Mouse (Mus musculus) kidney, embryonic 14.5 days (tissue): ENCODE data around the gene Sox15. TPM values are rescaled to one million over a fixed set of nuclear protein-coding genes. Genes with fewer than 3 reads are reported as not detected.
A peak's percentile ranks its signal among the peaks of the same experiment; 100 is the strongest.

Source experiments
- ATAC-seq: fragments of 200-750 bp; cut with Nextera tagmentation; 2 replicates; pipeline ENCODE4 v1.8.0; 2017; ENCODE audit warnings: moderate number of reproducible peaks, mild to moderate bottlenecking, moderate TSS enrichment, moderate library complexity; ENCODE audit not compliant: low FRiP score, low TSS enrichment
- H3K27ac ChIP-seq: fragments of 300-500 bp; sonication (generic); 2 replicates; pipeline ENCODE4 v1.5.1; 2014; ENCODE audit warnings: low read depth, mild to moderate bottlenecking, low read length, moderate library complexity, mixed read lengths
- H3K27me3 ChIP-seq: fragments of 300-500 bp; sonication (generic); 2 replicates; pipeline ENCODE4 v1.6.1; 2014; ENCODE audit warnings: mild to moderate bottlenecking, low read length; ENCODE audit not compliant: control insufficient read depth, insufficient read depth
- H3K36me3 ChIP-seq: fragments of 300-500 bp; sonication (generic); 2 replicates; pipeline ENCODE4 v1.6.1; 2014; ENCODE audit warnings: low read length, mixed read lengths; ENCODE audit not compliant: control insufficient read depth, insufficient read depth
- H3K4me1 ChIP-seq: fragments of 300-500 bp; sonication (generic); 2 replicates; pipeline ENCODE4 v1.6.1; 2014; ENCODE audit warnings: low read length, mixed read lengths; ENCODE audit not compliant: control insufficient read depth, insufficient read depth
- H3K4me2 ChIP-seq: fragments of 300-500 bp; sonication (generic); replicated peaks from 2 replicates; pipeline ENCODE4 v1.6.1; 2014; ENCODE audit warnings: low read depth, mild to moderate bottlenecking, low read length
- H3K4me3 ChIP-seq: fragments of 300-500 bp; sonication (generic); 2 replicates; pipeline ENCODE4 v1.5.1; 2014; ENCODE audit warnings: mild to moderate bottlenecking, low read length
- H3K9ac ChIP-seq: fragments of 300-500 bp; sonication (generic); 2 replicates; pipeline ENCODE4 v1.6.1; 2014; ENCODE audit warnings: low read depth, mild to moderate bottlenecking, low read length, moderate library complexity
- H3K9me3 ChIP-seq: fragments of 300-500 bp; sonication (generic); 2 replicates; pipeline ENCODE4 v1.6.1; 2016; ENCODE audit warnings: low read length; ENCODE audit not compliant: control insufficient read depth
- WGBS: fragments of 180-500 bp; shearing (Covaris S2); extraction: QIAGEN DNeasy Blood & Tissue Kit; methylation state at CpG from one replicate; pipeline ENCODE4 v1.1.7; 2014; 5-methylcytosine and 5-hydroxymethylcytosine counted together
- polyA plus RNA-seq: library from polyadenylated mRNA; unstranded; fragments of >200 nt; fragmentation: Nextera tagmentation; extraction: Ambion mirVana; gene quantifications from 2 replicates; pipeline ENCODE4 v1.2.1, GENCODE M21; 2014

Gene Sox15
- polyA plus RNA-seq, 1 experiment from 2014 or later = 0.51 TPM

GRCm38 (mm10) chr11:69686377-69686776 is 31.3 kb downstream of the Sox15 start:
- WGBS = 17% methylated on average over 4 of the region's 4 CpGs
- Histone ChIP-seq H3K4me1 (peaks cover 23% of the 10 kb centered on the region; the same call in 1 of the 2 replicates), H3K4me3 (no peak overlapping the region), H3K36me3 (no peaks in the 10 kb centered on the region), H3K9ac (no peak overlapping the region), H3K27ac (0 out of 2 replicates have a peak overlapping the region, but pooled peaks have one; percentile 19), H3K27me3 (no peaks in the 10 kb centered on the region), H3K9me3 (no peaks in the 10 kb centered on the region), H3K4me2 (no peak overlapping the region)
- no peak for ATAC-seq

GRCm38 (mm10) chr11:69687061-69687460 is 31.9 kb downstream of the Sox15 start:
- ATAC-seq = no peak
- Histone ChIP-seq H3K36me3 (no peaks in the 10 kb centered on the region), H3K4me2 (no peak overlapping the region), H3K9me3 (no peaks in the 10 kb centered on the region), H3K27me3 (no peaks in the 10 kb centered on the region), H3K4me3 (no peak overlapping the region), H3K4me1 (peaks cover 23% of the 10 kb centered on the region; the same call in 1 of the 2 replicates), H3K27ac (no peak overlapping the region), H3K9ac (0 out of 2 replicates have a peak overlapping the region, but pooled peaks have one; percentile 12)
- WGBS = 54% methylated on average over 5 of the region's 5 CpGs

- Histone ChIP-seq H3K4me1 (peaks cover 24% of the 10 kb centered on the region; the same call in 1 of the 2 replicates), H3K27ac (no peak overlapping the region), H3K4me2 (no peak overlapping the region), H3K9ac (no peak overlapping the region), H3K36me3 (no peaks in the 10 kb centered on the region), H3K27me3 (no peaks in the 10 kb centered on the region), H3K4me3 (no peak overlapping the region), H3K9me3 (no peaks in the 10 kb centered on the region)
- ATAC-seq = no peak
- 100% methylated on average over 1 of the region's 1 CpGs for WGBS
Measured at GRCm38 (mm10) chr11:69689891-69690290, 34.8 kb downstream of the Sox15 start.

DNA sequence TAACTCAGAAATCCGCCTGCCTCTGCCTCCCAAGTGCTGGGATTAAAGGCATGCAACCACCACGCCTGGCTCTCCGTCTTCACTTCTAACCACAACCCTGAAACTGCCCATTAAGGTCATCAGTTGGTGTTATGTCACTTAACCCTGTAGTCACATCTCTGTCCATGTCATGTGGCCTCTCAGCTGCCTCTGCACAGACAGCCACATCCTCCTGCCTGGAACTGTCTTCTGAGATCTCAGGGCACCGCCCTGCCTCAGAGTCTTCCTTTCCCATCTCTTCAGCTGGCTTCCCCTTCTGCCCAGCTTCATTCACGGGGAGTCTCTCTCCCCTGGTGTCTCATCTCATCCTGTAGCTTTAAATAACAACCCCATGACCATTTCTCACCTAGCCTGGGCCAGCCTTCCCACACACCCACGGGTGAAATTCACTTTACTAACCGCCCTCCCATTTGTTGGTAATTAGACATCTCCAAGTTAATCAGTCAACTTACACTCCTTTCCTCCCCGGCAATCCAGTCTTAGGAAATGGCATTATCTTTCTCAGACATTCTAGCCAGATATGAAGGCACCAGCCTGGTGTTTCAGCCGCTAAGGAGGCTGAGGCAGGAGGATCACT is 37.2 kb downstream of the Sox15 start:
- 72% methylated on average over 9 of the region's 9 CpGs for WGBS

GRCm38 (mm10) chr11:69692863-69693262 is 37.7 kb downstream of the Sox15 start:
- Histone ChIP-seq H3K4me2 (no peak overlapping the region), H3K9ac (no peak overlapping the region), H3K27ac (no peak overlapping the region), H3K4me1 (peaks cover 14% of the 10 kb centered on the region; the same call in 1 of the 2 replicates), H3K36me3 (no peaks in the 10 kb centered on the region), H3K27me3 (no peaks in the 10 kb centered on the region), H3K9me3 (no peaks in the 10 kb centered on the region), H3K4me3 (no peak overlapping the region)
- no peak for ATAC-seq
- WGBS = 80% methylated on average over 6 of the region's 6 CpGs

More for the DNA sequence above, 37.2 kb downstream of the Sox15 start:
- no peaks in the 10 kb centered on the region for H3K9me3 ChIP-seq
- no peak overlapping the region for H3K27ac ChIP-seq
- no peak for ATAC-seq
- no peak overlapping the region for H3K9ac ChIP-seq
- no peaks in the 10 kb centered on the region for H3K36me3 ChIP-seq
- H3K27me3 ChIP-seq = no peaks in the 10 kb centered on the region
- H3K4me1 ChIP-seq = peaks cover 14% of the 10 kb centered on the region; the same call in 1 of the 2 replicates
- no peak overlapping the region for H3K4me2 ChIP-seq
- no peak overlapping the region for H3K4me3 ChIP-seq

- no peak overlapping the region for H3K27ac ChIP-seq
- H3K9me3 ChIP-seq = 0 out of 2 replicates have a peak, but pooled peaks cover under 1% of the 10 kb centered on the region
- H3K4me1 ChIP-seq = peaks cover 14% of the 10 kb centered on the region; the same call in 1 of the 2 replicates
- H3K4me2 ChIP-seq = no peak overlapping the region
- ATAC-seq = no peak
- 47% methylated on average over 11 of the region's 11 CpGs for WGBS
- no peak overlapping the region for H3K9ac ChIP-seq
- no peak overlapping the region for H3K4me3 ChIP-seq
- H3K27me3 ChIP-seq = no peaks in the 10 kb centered on the region
- H3K36me3 ChIP-seq = no peaks in the 10 kb centered on the region
Measured at GRCm38 (mm10) chr11:69693421-69693965, 38.4 kb downstream of the Sox15 start.

DNA sequence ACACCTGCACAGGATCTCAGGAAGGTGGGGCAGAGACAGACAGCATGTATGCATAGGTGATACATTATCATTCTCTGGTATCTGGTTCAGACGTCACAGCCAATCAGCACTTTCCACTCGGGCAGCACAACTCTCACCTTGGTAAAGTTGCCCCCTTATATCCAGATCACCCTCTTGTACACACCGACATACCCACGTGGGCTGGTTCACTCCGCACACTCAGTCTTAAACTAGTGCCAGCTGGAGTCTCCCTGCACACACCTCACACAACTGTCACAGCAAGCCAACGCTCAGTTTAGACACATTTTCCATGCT is 39.9 kb downstream of the Sox15 start:
- WGBS = 29% methylated on average over 6 of the region's 6 CpGs
- H3K9me3 ChIP-seq = 0 out of 2 replicates have a peak, but pooled peaks cover 3% of the 10 kb centered on the region
- peak overlapping the region; percentile 83; the same call in 1 of the 2 replicates for H3K9ac ChIP-seq
- H3K4me3 ChIP-seq = peak overlapping the region; percentile 62
- peak overlapping the region; percentile 93 for H3K4me2 ChIP-seq
- H3K27ac ChIP-seq = peak overlapping the region; percentile 78
- no peaks in the 10 kb centered on the region for H3K27me3 ChIP-seq
- no peak; the same call in 1 of the 2 replicates for ATAC-seq
- no peaks in the 10 kb centered on the region for H3K36me3 ChIP-seq
- peaks cover 14% of the 10 kb centered on the region; the same call in 1 of the 2 replicates for H3K4me1 ChIP-seq

GRCm38 (mm10) chr11:69695361-69696181 is 40.5 kb downstream of the Sox15 start, which contains the start of the genes Tnfsf12 and Tnfsfm13:
Gene Tnfsf12, minus strand, starts transcription at chr11:69695849.
Gene Tnfsfm13, minus strand, starts transcription at chr11:69696098.
- 2% methylated on average over 41 of the region's 41 CpGs for WGBS

More at GRCm38 (mm10) chr11:69695361-69696181, 40.5 kb downstream of the Sox15 start, which contains the start of the genes Tnfsf12 and Tnfsfm13:
- H3K27me3 ChIP-seq = no peaks in the 10 kb centered on the region
- peaks cover 14% of the 10 kb centered on the region; the same call in 1 of the 2 replicates for H3K4me1 ChIP-seq
- peak; percentile 88 for ATAC-seq
- 0 out of 2 replicates have a peak, but pooled peaks cover 3% of the 10 kb centered on the region for H3K9me3 ChIP-seq
- H3K9ac ChIP-seq = peak within 1 kb of the TSS; percentile 83
- no peaks in the 10 kb centered on the region for H3K36me3 ChIP-seq
- H3K27ac ChIP-seq = peak within 1 kb of the TSS; percentile 78
- H3K4me3 ChIP-seq = peak within 1 kb of the TSS; percentile 62
- peak within 1 kb of the TSS; percentile 93 for H3K4me2 ChIP-seq
